Mouse (Mus musculus): ENCODE measurements around the gene Ccm2.

GRCm38 (mm10) chr11:6586660-6587059, 40.0 kb downstream of the Ccm2 start:
- TF ChIP-seq POLR2A (IDR thresholded peaks at IDR 0.05; ENCODE audit: low read depth, low read length) (no peak), CTCF (IDR thresholded peaks at IDR 0.05; ENCODE audit: extremely low read depth, insufficient read depth, insufficient read length, insufficient replicate concordance) (no peak)
